Comparison of ENCODE assay signal across 28 mouse cellular contexts in the genomic region with DNA sequence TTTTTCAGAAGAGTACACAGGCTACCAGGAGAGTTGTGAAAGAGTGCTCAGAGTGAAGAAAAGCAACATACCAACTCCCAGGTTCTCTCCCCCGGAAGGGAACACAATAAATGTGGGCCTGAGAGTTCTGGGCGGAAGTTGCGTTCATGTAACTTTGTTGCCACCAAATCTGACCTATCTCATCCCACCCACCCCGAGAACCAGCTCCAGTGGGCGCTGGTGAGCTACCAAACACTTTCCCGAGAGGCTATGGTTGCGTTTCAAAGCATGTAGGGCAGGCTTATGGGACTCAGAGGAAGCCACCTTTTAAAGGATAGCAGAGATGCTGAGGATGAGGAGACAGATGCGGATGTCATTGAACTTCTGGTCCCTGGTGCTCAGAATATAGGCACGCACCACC. TPM values are rescaled to one million over a fixed set of nuclear protein-coding genes. Genes with fewer than 3 reads are reported as not detected.
DNase-seq lines count a peak whose midpoint lies in the region; ATAC-seq and TF ChIP-seq lines count a peak whose summit lies in the region.
"Had no signal": no experiment of that assay in that cellular context is flagged by ENCODE, and none has a peak within 500 bp of the region (broad histone marks: within the 10 kb centered on the region; RNA-seq: fewer than 3 reads in every experiment).

No protein-coding gene starts in this region.

- no peaks in the 10 kb centered on the region for H3K9me3 ChIP-seq in forebrain, postnatal 0 days (ENCODE audit: low read length)
- no peaks in the 10 kb centered on the region for H3K9me3 ChIP-seq in forebrain, embryonic 14.5 days (replicated peaks; ENCODE audit: control insufficient read depth, low read length)
- no peaks in the 10 kb centered on the region for H3K9me3 ChIP-seq in kidney, postnatal 0 days (replicated peaks; ENCODE audit: low read length)
- H3K9me3 ChIP-seq in midbrain, embryonic 14.5 days (ENCODE audit: control insufficient read depth, low read length), result no peaks in the 10 kb centered on the region
- H3K9me3 ChIP-seq in midbrain, embryonic 10.5 days (replicated peaks), result no peaks in the 10 kb centered on the region
- H3K9me3 ChIP-seq in stomach, postnatal 0 days (ENCODE audit: control insufficient read depth, low read length), result no peaks in the 10 kb centered on the region
- H3K9me3 ChIP-seq: forebrain, embryonic 10.5 days; heart, embryonic 10.5 days; hindbrain, embryonic 12.5 days; lung, embryonic 15.5 days; midbrain, embryonic 13.5 days; neural tube, embryonic 15.5 days; stomach, embryonic 15.5 days had no signal

- no peak overlapping the region for H3K27ac ChIP-seq in forebrain, postnatal 0 days (ENCODE audit: low read depth, low read length)
- no peak overlapping the region for H3K27ac ChIP-seq in forebrain, embryonic 14.5 days (ENCODE audit: low read depth, low read length)
- no peak overlapping the region for H3K27ac ChIP-seq in kidney, postnatal 0 days
- no peak overlapping the region for H3K27ac ChIP-seq in midbrain, embryonic 14.5 days (replicated peaks; ENCODE audit: low read depth, low read length)
- no peak overlapping the region for H3K27ac ChIP-seq in midbrain, embryonic 10.5 days (replicated peaks)
- no peak overlapping the region for H3K27ac ChIP-seq in stomach, postnatal 0 days (replicated peaks)
- H3K27ac ChIP-seq: forebrain, embryonic 10.5 days; heart, embryonic 10.5 days; hindbrain, embryonic 12.5 days; lung, embryonic 15.5 days; midbrain, embryonic 13.5 days; neural tube, embryonic 15.5 days; stomach, embryonic 15.5 days had no signal

- TF ChIP-seq EP300 in stomach, postnatal 0 days (optimal IDR thresholded peaks at IDR 0.05), result no peak

- no peak for ATAC-seq in forebrain, postnatal 0 days
- no peak for ATAC-seq in forebrain, embryonic 14.5 days
- ATAC-seq in kidney, postnatal 0 days (replicated peaks; ENCODE audit: low FRiP score, low read depth), result no peak
- ATAC-seq in midbrain, embryonic 14.5 days (ENCODE audit: low FRiP score, low TSS enrichment), result no peak
- ATAC-seq in stomach, postnatal 0 days (ENCODE audit: low FRiP score, low TSS enrichment), result no peak
- ATAC-seq: CD4-positive, CD25-positive, alpha-beta regulatory T cell, adult 4 months; midbrain, embryonic 13.5 days had no signal

- peaks cover 28% of the 10 kb centered on the region for H3K27me3 ChIP-seq in forebrain, postnatal 0 days (ENCODE audit: insufficient read depth, low read length)
- H3K27me3 ChIP-seq in forebrain, embryonic 14.5 days (replicated peaks; ENCODE audit: control insufficient read depth, insufficient read depth, low read length), result peaks cover 31% of the 10 kb centered on the region
- peaks cover 25% of the 10 kb centered on the region for H3K27me3 ChIP-seq in kidney, postnatal 0 days (ENCODE audit: insufficient read depth, low read length)
- peaks cover 5% of the 10 kb centered on the region; the same call in 1 of the 2 replicates for H3K27me3 ChIP-seq in midbrain, embryonic 14.5 days (ENCODE audit: control insufficient read depth, insufficient read depth, low read length)
- H3K27me3 ChIP-seq in midbrain, embryonic 10.5 days (ENCODE audit: low read depth, poor library complexity, severe bottlenecking), result peaks cover 43% of the 10 kb centered on the region
- no peaks in the 10 kb centered on the region for H3K27me3 ChIP-seq in stomach, postnatal 0 days (ENCODE audit: control insufficient read depth, insufficient read depth, low read length)

- H3K4me2 ChIP-seq in forebrain, postnatal 0 days (ENCODE audit: low read depth), result no peak overlapping the region
- no peak overlapping the region for H3K4me2 ChIP-seq in forebrain, embryonic 14.5 days (ENCODE audit: low read length)
- H3K4me2 ChIP-seq in kidney, postnatal 0 days (ENCODE audit: low read length), result no peak overlapping the region
- H3K4me2 ChIP-seq in midbrain, embryonic 14.5 days (ENCODE audit: low read length), result no peak overlapping the region
- no peak overlapping the region for H3K4me2 ChIP-seq in stomach, postnatal 0 days (replicated peaks; ENCODE audit: low read depth)
- H3K4me2 ChIP-seq: hindbrain, embryonic 12.5 days; liver, embryonic 11.5 days; lung, embryonic 15.5 days; midbrain, embryonic 13.5 days; neural tube, embryonic 15.5 days; stomach, embryonic 15.5 days had no signal

- H3K4me1 ChIP-seq in forebrain, postnatal 0 days (ENCODE audit: insufficient read depth), result no peaks in the 10 kb centered on the region
- H3K4me1 ChIP-seq in forebrain, embryonic 14.5 days (ENCODE audit: control insufficient read depth, insufficient read depth, low read length), result peaks cover 4% of the 10 kb centered on the region
- no peaks in the 10 kb centered on the region for H3K4me1 ChIP-seq in kidney, postnatal 0 days (replicated peaks; ENCODE audit: insufficient read depth, low read length)
- no peaks in the 10 kb centered on the region for H3K4me1 ChIP-seq in midbrain, embryonic 14.5 days (ENCODE audit: control insufficient read depth, insufficient read depth, low read length)
- peaks cover 22% of the 10 kb centered on the region for H3K4me1 ChIP-seq in midbrain, embryonic 10.5 days
- no peaks in the 10 kb centered on the region for H3K4me1 ChIP-seq in stomach, postnatal 0 days (replicated peaks; ENCODE audit: control insufficient read depth, insufficient read depth)
- H3K4me1 ChIP-seq: heart, embryonic 10.5 days; hindbrain, embryonic 12.5 days; lung, embryonic 15.5 days; neural tube, embryonic 15.5 days; stomach, embryonic 15.5 days had no signal

- H3K4me3 ChIP-seq in forebrain, postnatal 0 days (ENCODE audit: low read depth, low read length), result no peak overlapping the region
- H3K4me3 ChIP-seq in forebrain, embryonic 14.5 days (ENCODE audit: low read depth, low read length), result no peak overlapping the region
- H3K4me3 ChIP-seq in kidney, postnatal 0 days (replicated peaks; ENCODE audit: low read depth, low read length), result no peak overlapping the region
- H3K4me3 ChIP-seq in midbrain, embryonic 14.5 days (replicated peaks; ENCODE audit: low read depth, low read length), result no peak overlapping the region
- H3K4me3 ChIP-seq in midbrain, embryonic 10.5 days, result no peak overlapping the region
- H3K4me3 ChIP-seq in stomach, postnatal 0 days (ENCODE audit: low read depth, low read length), result no peak overlapping the region
- H3K4me3 ChIP-seq: forebrain, embryonic 10.5 days; heart, embryonic 10.5 days; hindbrain, embryonic 12.5 days; lung, embryonic 15.5 days; midbrain, embryonic 13.5 days; neural tube, embryonic 15.5 days; stomach, embryonic 15.5 days had no signal

- DNase-seq in forebrain, postnatal 0 days, result no peak
- no peak for DNase-seq in forebrain, embryonic 14.5 days (ENCODE audit: low spot score)
- DNase-seq in kidney, postnatal 0 days (ENCODE audit: low spot score), result no peak
- DNase-seq in kidney, postnatal 10 days, result no peak
- DNase-seq in midbrain, embryonic 14.5 days, result peak; percentile 53
- no peak for DNase-seq in midbrain, embryonic 10.5 days (ENCODE audit: low spot score)
- DNase-seq in stomach, postnatal 0 days (ENCODE audit: low spot score), result no peak
- no peak for DNase-seq in heart, adult 11 months
- DNase-seq: adrenal gland, postnatal 10 days; cerebellum, adult 11 months; gastrocnemius, postnatal 10 days; heart, postnatal 14 days; right cerebral cortex, postnatal 25 days; thymus, adult 2 months had no signal

- WGBS in forebrain, postnatal 0 days, result 57% methylated on average over 9 of the region's 9 CpGs
- WGBS in forebrain, embryonic 14.5 days, result 53% methylated on average over 9 of the region's 9 CpGs
- 43% methylated on average over 9 of the region's 9 CpGs for WGBS in kidney, postnatal 0 days
- 54% methylated on average over 9 of the region's 9 CpGs for WGBS in midbrain, embryonic 14.5 days
- 63% methylated on average over 9 of the region's 9 CpGs for WGBS in midbrain, embryonic 10.5 days
- 49% methylated on average over 9 of the region's 9 CpGs for WGBS in stomach, postnatal 0 days

- no peak overlapping the region for H3K9ac ChIP-seq in forebrain, postnatal 0 days
- no peak overlapping the region for H3K9ac ChIP-seq in forebrain, embryonic 14.5 days (ENCODE audit: low read length)
- no peak overlapping the region for H3K9ac ChIP-seq in kidney, postnatal 0 days (ENCODE audit: low read depth, low read length)
- H3K9ac ChIP-seq in midbrain, embryonic 14.5 days (replicated peaks; ENCODE audit: low read length), result no peak overlapping the region
- H3K9ac ChIP-seq in stomach, postnatal 0 days (ENCODE audit: low read length), result no peak overlapping the region
- H3K9ac ChIP-seq: hindbrain, embryonic 12.5 days; lung, embryonic 15.5 days; midbrain, embryonic 13.5 days; neural tube, embryonic 15.5 days; stomach, embryonic 15.5 days had no signal

- TF ChIP-seq CTCF in forebrain, postnatal 0 days (IDR thresholded peaks at IDR 0.05; ENCODE audit: low read depth), result peak; percentile 42
- TF ChIP-seq CTCF in kidney, postnatal 0 days (IDR thresholded peaks at IDR 0.05; ENCODE audit: low read depth), result peak; percentile 47; the same call in 1 of the 2 replicates
- peak; percentile 47 for TF ChIP-seq CTCF in stomach, postnatal 0 days (IDR thresholded peaks at IDR 0.05; ENCODE audit: low read depth)

- no peaks in the 10 kb centered on the region for H3K36me3 ChIP-seq in forebrain, postnatal 0 days (ENCODE audit: insufficient read depth)
- no peaks in the 10 kb centered on the region for H3K36me3 ChIP-seq in forebrain, embryonic 14.5 days (ENCODE audit: control insufficient read depth, insufficient read depth, low read length)
- H3K36me3 ChIP-seq in kidney, postnatal 0 days (ENCODE audit: insufficient read depth, low read length), result no peaks in the 10 kb centered on the region
- H3K36me3 ChIP-seq in midbrain, embryonic 14.5 days (ENCODE audit: control insufficient read depth, insufficient read depth, low read length), result no peaks in the 10 kb centered on the region
- no peaks in the 10 kb centered on the region for H3K36me3 ChIP-seq in midbrain, embryonic 10.5 days
- H3K36me3 ChIP-seq in stomach, postnatal 0 days (ENCODE audit: control insufficient read depth, insufficient read depth, low read length), result no peaks in the 10 kb centered on the region
- H3K36me3 ChIP-seq: forebrain, embryonic 10.5 days; heart, embryonic 10.5 days; hindbrain, embryonic 12.5 days; lung, embryonic 15.5 days; midbrain, embryonic 13.5 days; neural tube, embryonic 15.5 days; stomach, embryonic 15.5 days had no signal

RNA-seq across cellular contexts. Expression of a gene that starts 26.6 kb away (rescaled TPM):
- 0.29 and 0.92 TPM in 2 replicates for total RNA-seq in forebrain, postnatal 0 days (2014; rRNA removed)
- 0.05 and 0.18 TPM in 2 replicates for polyA plus RNA-seq in forebrain, postnatal 0 days (2015; fragmentation: Nextera tagmentation; extraction: Ambion mirVana)
- polyA plus RNA-seq in forebrain, embryonic 14.5 days (2014; fragmentation: Nextera tagmentation; extraction: Ambion mirVana), result not detected in 2 replicates
- not detected in 2 replicates for polyA plus RNA-seq in kidney, postnatal 0 days (2015; fragmentation: Nextera tagmentation; extraction: Ambion mirVana)
- 16.8 and 18.3 TPM in 2 replicates for polyA plus RNA-seq in midbrain, embryonic 14.5 days (2014; fragmentation: Nextera tagmentation; extraction: Ambion mirVana)
- 5.2 and 5.6 TPM in 2 replicates for polyA plus RNA-seq in midbrain, embryonic 10.5 days (2016; fragmentation: Nextera tagmentation; extraction: Ambion mirVana)
- polyA plus RNA-seq in stomach, postnatal 0 days (2015; fragmentation: Nextera tagmentation; extraction: Ambion mirVana), result not detected in 2 replicates
- total RNA-seq: heart, postnatal 14 days; layer of hippocampus, adult 18-20 months; left cerebral cortex, postnatal 25 days; megakaryocyte progenitor cell, adult 5-6 weeks had no signal
- polyA plus RNA-seq: CD4-positive, CD25-positive, alpha-beta regulatory T cell, adult 4 months; frontal cortex, adult 2 months; intestine, embryonic 14.5 days; lung, embryonic 15.5 days had no signal
